Mouse (Mus musculus): ENCODE measurements at regions not wholly inside any gene's neighbourhood (a gene's known extent, or its start where the extent isn't known, plus 50 kb on each side); places are given as distances from the start of the nearest gene placed in this dataset.

DNA sequence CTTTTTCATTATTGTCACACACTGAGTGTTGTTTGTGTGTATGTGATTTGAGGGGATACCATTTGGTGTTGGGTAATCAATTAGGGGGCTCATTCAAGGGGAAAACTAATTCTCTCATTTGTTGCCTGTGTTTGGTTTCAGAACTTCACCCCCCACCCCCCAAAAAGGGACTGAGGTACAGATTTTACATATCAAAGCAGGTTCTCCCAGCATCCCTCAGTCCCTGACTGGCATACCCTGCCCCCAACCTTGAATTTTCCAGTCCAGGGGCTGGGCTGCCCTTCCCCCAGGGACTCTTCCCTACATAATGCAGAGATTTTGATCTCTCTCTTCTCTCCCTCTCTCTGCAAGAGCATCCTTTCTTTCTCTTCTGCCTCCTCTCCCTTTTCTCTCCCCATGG, 155.5 kb downstream of the Dusp6 start:
- no peak for DNase-seq

GRCm38 (mm10) chr10:99419532-99419931, 156.5 kb downstream of the Dusp6 start:
- DNase-seq, result no peak

DNA sequence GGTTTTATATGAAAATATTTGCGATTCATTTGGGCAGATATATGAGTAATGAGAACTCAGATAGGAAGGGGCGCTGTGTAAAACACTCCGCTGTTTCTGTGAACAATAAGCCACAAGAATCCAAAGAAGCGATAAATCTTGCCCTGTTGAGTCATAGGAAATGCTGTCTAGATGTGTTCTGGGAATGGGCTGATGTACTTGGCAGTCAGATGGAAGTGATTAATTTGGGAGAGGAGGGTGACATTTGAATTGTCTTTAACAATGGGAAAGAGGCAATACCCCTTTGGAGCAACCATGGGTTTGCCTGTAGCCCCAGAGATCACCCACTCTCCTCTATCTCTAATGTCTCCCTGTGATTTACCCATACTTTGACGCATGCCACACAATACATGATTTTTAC, 160.4 kb downstream of the Dusp6 start:
- DNase-seq, result no peak

GRCm38 (mm10) chr10:99425265-99425664, 162.2 kb downstream of the Dusp6 start:
- DNase-seq, result no peak

- DNase-seq, result no peak
These were observed 167.1 kb downstream of the Dusp6 start for GRCm38 (mm10) chr10:99430175-99430574.

DNA sequence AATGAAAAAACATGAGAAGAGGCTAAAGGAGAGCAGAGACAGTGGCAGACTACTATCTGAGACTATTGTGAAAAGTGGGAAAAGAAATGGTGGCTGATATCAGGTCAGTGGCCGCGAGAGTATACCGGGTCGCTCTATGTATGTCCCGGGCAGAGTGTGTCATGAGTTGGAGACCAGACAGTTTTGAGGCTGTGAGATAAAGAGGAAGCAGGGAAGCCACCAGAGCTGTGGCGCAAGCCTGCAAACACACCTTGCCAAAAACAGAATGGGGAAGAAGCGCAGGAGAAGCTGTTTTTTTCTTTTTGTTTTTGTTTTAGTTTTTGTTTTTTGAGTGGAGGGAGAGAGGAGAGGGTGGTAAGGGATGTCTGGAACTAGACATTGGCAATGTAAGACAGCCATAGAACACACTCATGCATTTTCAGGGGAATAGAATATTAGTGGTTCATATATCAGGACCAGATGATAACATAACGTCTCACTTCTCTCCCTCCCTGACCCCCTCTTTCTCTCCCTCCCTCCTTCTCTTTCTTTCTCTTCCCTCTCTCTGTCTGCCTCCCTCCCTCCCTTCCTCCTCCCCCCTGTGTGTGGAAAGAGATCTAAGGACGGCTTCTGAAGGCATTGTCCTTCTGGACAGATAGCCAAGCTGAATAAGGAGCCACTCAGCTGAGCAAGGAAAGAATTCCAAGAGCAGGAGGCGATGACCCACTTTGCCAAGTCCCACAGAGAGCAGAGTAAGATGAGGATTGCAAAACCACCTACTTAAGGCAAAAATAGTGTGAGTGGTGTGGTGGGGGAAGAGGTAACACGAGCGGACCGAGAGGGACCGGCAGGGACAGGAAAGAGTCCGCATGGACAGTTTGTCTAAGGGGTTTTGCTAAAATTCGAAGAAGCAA, 167.9 kb downstream of the Dusp6 start:
- DNase-seq, result no peak

- no peak for DNase-seq
These were observed 174.0 kb downstream of the Dusp6 start for GRCm38 (mm10) chr10:99437060-99437459.

DNA sequence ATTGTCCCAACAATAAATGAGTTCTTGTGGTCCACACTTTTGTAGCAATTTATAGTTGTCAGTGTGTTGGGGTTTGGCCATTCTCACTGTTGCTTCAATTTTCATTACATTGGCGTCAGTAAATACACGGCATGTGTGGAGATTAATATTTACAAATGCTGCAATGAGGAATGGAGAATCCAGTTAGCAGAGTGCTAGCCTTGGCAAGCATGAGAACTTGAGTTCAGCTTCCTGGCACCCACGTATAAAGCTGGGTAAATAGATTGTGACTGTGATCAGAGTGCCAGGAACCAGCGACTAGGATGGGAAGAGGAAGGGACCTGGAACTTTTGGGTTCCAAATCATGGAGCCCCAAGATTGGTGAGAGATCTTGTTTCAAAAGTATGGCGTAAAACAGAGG, 177.1 kb downstream of the Dusp6 start:
- no peak for DNase-seq

DNA sequence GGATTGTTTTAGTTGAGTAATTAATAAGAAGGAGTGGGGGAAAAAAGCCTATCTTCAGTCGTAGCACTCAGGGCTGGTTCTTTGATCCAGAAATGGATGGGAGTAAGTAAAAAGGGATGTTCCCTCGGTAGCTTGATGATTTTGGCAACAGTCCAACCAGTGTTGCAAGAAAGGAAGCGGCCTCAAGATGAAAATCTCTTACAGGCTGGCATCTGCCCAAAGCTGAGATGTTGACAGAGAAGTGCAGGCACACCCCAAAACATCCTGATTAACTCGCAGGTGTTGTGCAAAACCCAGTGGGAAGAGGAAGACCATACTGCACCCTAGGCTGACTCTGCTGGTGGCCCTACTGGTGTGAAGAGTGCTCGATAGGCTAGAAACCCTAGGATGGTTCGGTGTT, 178.0 kb downstream of the Dusp6 start:
- DNase-seq, result peak; percentile 40

DNA sequence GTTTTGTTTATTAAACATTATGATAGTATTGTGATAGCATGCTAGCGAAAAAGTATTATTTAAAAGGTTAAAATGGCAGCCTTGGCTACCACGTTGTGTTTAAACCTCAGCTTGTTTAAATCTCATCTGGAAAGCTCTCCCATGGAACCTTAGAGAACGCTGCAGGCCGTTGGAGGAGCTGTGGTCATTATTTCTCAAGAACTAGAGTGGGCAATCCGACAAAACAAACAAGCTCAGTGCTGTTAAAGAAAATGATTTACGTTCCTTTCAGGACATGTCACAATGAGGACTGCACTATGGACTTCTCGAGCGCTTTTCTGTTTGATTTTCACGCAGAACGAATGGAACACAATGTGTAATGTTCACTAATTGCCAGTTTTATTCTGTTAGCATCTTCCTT, 178.9 kb downstream of the Dusp6 start:
- DNase-seq, result no peak

- DNase-seq, result no peak
These were observed 180.6 kb downstream of the Dusp6 start for GRCm38 (mm10) chr10:99443453-99444170.

- DNase-seq, result no peak
These were observed 187.9 kb downstream of the Dusp6 start for GRCm38 (mm10) chr10:99450714-99451625.

GRCm38 (mm10) chr10:99451639-99452417, 188.8 kb downstream of the Dusp6 start:
- no peak for DNase-seq

DNA sequence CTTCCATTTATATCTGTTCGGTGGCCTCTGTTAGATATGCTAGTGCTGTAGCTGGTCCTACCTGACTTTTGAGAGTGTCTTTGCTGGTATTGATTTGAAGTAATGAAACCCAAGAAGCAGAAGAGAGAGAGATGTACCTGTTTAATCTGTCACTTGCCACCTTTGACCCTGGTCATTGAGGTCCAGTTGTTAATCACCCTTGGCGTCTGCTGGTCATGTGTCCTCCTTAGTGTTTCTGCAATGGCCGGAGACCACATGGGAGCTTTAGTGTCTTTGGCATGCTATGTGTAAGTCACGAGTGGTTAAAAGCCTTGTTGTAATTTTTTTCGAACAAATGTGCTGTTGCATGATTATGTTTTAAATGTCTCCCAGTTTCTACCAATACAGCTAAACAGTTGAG, 193.1 kb downstream of the Dusp6 start:
- DNase-seq, result no peak

- DNase-seq, result peak; percentile 15
These were observed 195.0 kb downstream of the Dusp6 start for GRCm38 (mm10) chr10:99458047-99458446.

DNA sequence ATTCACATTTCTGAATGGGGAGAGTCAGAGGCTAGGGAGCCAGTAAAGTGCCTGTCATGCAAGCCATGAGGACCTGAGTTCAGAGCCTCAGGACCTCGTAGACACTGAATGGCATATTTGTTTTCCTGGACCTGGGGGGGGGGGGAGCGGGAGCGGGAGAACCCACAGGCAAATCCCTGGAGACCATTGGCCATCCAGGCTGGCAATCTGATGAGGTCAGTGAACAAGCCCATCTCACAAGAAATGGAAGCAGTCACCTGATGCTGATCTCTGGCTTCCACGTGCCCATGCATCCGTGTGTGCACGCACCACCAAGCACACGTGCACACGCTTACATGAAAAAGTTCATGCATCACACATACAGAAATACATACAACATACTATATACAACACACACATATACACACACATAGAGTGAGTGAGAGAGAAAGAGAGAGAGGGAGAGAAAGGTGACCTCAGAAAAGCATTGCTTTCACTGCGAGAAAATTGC, 196.2 kb downstream of the Dusp6 start:
- no peak for DNase-seq

DNA sequence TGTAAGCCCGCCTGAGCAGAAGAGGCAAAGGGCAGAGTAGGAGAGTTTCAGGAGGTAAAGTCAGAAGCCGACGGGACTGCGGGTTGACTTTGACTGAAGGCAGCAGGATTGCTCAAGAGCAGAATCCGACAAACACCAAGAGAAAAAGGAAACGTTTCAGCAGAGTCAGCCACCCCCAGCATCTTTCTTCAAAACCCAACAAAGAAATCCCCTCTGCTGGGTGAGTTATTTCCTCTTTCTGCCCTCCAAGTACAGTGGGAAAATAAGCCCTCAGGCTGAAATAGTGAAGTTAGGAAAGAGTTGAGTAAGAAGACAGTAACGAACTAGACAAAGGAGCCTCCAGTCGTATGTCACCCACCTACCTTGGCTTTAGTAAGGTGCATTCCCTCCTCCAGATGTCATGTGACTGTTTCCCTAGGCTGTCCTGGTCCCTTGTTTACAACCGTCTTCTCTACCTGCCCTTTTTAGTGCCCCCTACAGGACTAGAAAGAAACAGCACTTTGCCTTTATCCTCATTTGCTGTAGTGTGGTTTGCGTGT, 196.9 kb downstream of the Dusp6 start:
- peak; percentile 61 for DNase-seq

DNA sequence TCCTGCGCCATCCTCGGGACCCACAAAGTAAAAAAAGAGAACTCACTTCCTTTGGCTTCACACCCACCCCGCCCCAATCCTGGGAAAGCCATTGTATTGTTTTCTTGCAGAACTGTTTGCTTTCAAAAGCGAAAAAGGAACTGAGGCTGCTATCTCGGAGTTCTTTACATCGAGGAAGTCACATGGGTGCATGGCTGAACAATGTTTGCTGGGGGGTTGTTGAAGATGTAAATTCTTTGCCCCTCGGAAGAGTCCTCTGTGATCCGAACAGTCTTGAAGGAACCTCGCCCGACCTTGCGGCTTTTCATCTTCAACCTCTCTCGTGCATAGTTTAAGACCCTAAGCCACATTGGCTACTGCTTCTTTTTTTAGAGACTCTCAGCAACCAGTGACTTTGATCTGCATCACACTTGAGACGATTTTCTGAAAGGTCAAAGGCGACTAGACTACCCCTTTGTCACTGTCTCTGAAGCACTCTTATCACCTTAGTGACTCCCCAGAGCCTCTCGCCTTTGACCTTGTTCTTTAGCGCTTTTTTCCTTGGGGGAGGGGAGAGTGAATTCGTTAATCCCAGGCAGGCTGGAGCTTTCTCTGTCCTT, 197.9 kb downstream of the Dusp6 start:
- DNase-seq, result peak; percentile 46

DNA sequence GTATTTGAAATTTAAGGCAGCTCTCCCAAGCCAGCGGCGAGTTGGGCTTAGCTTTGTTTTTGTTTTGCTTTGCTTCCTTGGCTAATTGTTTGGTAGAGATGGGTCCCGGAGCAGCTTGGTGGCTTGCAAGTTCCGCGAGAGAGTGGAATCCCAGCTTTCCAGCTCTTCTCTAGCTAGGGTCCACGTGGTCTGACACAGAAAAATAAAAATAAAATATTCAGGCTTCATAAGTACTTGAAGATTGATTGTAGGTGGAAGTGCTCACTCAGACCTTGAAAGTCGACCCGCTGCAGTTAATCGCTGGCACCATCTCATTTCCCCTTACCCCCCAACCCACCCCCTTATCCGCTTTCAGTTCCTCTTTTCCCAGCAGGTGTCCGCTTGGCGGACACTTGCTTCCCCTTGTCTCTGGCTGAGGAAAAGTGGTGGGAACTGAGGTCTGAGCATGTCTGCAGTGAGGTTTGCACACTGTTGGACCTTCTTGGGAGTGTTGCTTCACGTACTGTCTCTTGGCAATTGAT, 198.5 kb downstream of the Dusp6 start:
- DNase-seq, result no peak

DNA sequence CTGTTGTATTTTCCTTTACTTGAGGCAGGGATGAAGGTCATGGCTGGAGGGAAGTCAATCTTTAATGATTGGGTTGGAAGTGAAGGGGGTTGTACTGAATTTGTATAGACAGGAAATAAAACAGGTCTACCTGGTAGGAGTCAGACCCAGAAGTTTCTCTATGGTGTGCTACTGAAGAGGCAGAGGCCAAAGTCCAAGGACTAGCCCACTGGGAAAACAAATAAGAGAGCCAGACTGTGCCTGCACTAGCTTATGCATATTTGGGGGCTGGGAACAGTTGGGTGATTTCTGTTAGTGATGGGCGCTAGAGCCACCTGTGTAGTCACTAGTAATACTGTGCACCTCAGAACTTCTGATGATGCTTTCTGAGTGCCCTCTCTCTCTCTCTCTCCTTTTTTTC, 203.7 kb downstream of the Dusp6 start:
- no peak for DNase-seq

DNA sequence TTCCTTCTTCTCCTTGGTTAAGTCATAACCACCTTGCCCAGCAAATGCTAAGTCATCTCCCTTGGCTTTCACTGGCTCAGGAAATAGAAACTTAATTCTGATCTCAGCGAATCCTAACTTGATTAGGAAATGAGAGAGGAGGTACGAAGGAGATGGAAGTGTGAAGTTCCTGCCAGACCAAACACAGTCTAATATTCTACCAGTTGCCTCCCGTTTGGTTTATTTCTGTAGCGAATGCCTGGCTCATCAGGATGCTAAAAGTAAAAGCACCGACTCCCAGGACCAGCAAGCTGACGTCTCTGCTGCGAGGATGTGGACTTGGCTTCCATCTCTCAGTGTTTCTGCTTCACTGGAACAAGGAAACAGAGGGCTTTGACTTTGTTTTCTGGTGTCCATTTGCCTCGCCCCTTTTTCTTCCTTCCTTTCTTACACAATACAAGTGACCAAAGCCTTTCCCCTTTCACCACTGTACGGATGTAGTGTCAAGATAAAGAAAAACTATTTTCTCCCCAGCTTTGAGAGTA, 204.3 kb downstream of the Dusp6 start:
- no peak for DNase-seq
